Mouse (Mus musculus) bone marrow macrophage, adult 2 months (primary cell): ENCODE results near the gene Tra2b.

ENCODE experiments used
- CTCF ChIP-seq: IDR thresholded peaks from 2 replicates; pipeline ENCODE4 v1.5.1; 2012; ENCODE audit warnings: low read depth, mild to moderate bottlenecking, low read length, moderate library complexity
- POLR2A ChIP-seq: IDR thresholded peaks from 2 replicates; pipeline ENCODE4 v1.6.1; 2012; ENCODE audit warnings: mild to moderate bottlenecking, low read depth, low read length, borderline replicate concordance

DNA sequence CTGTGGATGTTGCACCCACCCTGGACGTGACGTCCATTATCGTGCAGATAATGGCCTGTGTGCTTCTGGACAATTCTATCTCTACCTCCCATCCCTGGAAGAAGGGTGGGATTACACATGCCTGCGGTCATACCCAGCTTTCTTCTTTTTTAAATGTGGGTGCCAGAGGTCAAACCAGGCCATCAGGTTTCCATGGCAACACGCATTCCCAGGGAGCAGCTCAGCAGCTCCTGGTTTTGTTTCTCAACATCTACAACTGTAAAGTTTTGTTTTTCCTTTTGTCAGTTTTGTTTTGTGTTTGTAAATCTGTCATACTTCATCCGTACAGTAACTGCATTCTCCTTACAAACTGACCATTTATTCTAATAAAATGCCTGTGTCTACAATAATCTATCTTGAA is 31.3 kb downstream of the Tra2b start:
- TF ChIP-seq CTCF (no peak), POLR2A (no peak)
